Mouse (Mus musculus): Measurements from ENCODE around the gene Fam214b. TPM values are rescaled to one million over a fixed set of nuclear protein-coding genes. Genes with fewer than 3 reads are reported as not detected.

Fam214b gene
- polyA plus RNA-seq (2011; ENCODE audit: insufficient read length, low read depth, missing spikeins), result 26.7 and 50.0 TPM in 2 replicates

DNA sequence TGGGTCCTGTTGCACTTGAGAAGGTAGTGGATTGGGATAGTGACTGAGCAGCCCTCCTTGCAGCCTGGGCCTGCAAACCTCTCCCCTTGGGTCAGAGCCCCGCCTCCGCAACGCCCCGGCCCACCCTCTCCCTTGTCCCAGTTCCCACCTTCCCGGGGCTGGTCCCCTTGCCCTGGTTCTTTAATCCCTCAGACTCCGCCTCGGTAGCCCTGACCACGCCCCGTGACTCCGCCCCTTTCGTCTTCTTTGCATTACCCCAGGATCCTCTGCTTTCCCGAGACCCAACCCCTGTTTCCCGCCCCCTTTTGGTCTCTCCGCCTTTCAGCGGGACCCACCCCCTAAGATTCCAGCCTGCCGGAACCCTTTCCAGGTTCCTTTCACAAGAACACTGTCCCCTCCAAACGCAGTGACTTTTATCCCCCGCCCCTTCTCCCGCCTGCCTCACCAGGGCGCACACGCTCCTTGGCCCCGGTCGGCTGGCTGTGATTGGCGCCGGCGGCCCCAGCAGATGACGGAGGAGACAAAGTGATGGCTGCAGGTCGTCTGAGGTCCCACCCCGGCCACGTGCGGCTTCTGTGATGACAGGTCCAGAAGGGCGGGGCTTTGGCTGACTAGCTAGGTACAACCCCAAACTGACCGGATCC is at the start of gene Fam214b:
Fam214b (minus strand) TSS at position 562 of the 644 bp plus-strand sequence.
- H3K4me3 ChIP-seq (ENCODE audit: insufficient read depth, low read length), result peak within 1 kb of the TSS; percentile 43
- TF ChIP-seq POLR2A (IDR thresholded peaks at IDR 0.05; ENCODE audit: low read depth, low read length), result peak; percentile 66
- no peak for TF ChIP-seq CTCF (IDR thresholded peaks at IDR 0.05; ENCODE audit: borderline replicate concordance, insufficient read depth, low read length)
- peak within 1 kb of the TSS; percentile 74 for H3K27ac ChIP-seq (ENCODE audit: insufficient read depth, low read length)
- H3K4me1 ChIP-seq (ENCODE audit: control insufficient read depth, insufficient read depth, low read length), result peaks cover 8% of the 10 kb centered on the region

DNA sequence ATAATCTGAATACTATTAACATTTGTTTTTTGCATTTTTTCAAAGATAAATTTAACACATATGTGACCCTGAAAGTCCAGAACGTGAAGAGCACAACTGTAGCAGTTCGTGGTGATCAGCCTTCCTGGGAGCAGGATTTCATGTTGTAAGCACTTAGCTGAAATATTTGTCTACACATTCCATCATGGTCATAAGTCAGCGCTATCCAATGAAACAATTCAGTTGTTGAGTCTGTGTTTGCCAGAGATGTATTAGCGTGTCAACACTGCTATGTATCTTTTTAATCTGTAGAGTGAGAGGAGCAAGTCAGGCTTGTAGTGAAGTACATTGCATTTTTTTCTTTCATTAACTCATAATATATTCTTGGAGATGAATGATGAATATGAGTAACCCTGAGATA is 45.2 kb upstream of the Fam214b start:
- Histone ChIP-seq H3K4me1 (ENCODE audit: control insufficient read depth, insufficient read depth, low read length) (peaks cover 7% of the 10 kb centered on the region; the same call in 1 of the 2 replicates), H3K4me3 (ENCODE audit: insufficient read depth, low read length) (no peak overlapping the region), H3K27ac (ENCODE audit: insufficient read depth, low read length) (no peak overlapping the region)
- TF ChIP-seq POLR2A (IDR thresholded peaks at IDR 0.05; ENCODE audit: low read depth, low read length), result no peak
- TF ChIP-seq CTCF (IDR thresholded peaks at IDR 0.05; ENCODE audit: borderline replicate concordance, insufficient read depth, low read length), result no peak

DNA sequence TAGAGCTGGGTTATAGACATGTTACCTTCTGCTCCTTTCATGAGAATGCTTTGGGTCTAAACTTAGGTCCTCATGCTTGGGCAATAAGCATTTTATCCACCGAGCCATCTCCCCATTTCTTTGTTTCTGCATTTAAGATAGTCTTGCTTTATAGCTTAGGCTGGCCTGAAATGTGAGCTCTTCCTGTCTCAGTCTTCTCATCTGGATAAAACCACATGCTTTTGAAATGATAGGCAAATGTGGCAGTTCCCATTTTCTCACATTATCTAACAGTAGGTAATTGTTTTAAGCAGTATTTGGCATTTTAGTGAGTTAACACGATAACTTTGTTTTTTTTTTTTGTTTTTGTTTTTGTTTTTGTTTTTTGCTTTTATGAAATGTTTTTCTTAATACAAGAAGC is 43.9 kb upstream of the Fam214b start:
- peaks cover 4% of the 10 kb centered on the region; the same call in 1 of the 2 replicates for H3K4me1 ChIP-seq (ENCODE audit: control insufficient read depth, insufficient read depth, low read length)
- H3K27ac ChIP-seq (ENCODE audit: insufficient read depth, low read length), result no peak overlapping the region
- TF ChIP-seq CTCF (IDR thresholded peaks at IDR 0.05; ENCODE audit: borderline replicate concordance, insufficient read depth, low read length) (no peak), POLR2A (IDR thresholded peaks at IDR 0.05; ENCODE audit: low read depth, low read length) (no peak)
- H3K4me3 ChIP-seq (ENCODE audit: insufficient read depth, low read length), result no peak overlapping the region

DNA sequence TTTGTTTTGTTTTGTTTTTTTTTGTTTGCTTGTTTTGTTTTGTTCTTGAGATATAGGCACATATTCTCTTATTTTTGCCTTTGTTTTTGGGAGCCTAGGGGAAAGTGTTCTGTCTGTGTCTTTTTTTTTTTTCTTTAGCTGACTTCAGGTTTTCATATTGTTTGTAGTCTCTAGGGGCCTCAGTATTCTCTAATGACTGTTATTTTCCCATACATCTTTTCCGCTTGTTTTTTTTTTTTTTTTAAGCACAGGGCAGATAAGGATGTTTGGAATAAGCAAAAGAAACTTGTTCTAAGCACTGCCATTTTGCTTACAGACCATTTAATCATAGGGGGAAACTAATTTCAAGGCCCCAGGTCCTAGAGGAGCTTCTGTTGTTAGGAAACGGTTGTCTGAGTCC is 36.4 kb upstream of the Fam214b start:
- Histone ChIP-seq H3K4me3 (ENCODE audit: insufficient read depth, low read length) (no peak overlapping the region), H3K4me1 (ENCODE audit: control insufficient read depth, insufficient read depth, low read length) (no peaks in the 10 kb centered on the region), H3K27ac (ENCODE audit: insufficient read depth, low read length) (no peak overlapping the region)
- TF ChIP-seq CTCF (IDR thresholded peaks at IDR 0.05; ENCODE audit: borderline replicate concordance, insufficient read depth, low read length) (no peak), POLR2A (IDR thresholded peaks at IDR 0.05; ENCODE audit: low read depth, low read length) (no peak)

DNA sequence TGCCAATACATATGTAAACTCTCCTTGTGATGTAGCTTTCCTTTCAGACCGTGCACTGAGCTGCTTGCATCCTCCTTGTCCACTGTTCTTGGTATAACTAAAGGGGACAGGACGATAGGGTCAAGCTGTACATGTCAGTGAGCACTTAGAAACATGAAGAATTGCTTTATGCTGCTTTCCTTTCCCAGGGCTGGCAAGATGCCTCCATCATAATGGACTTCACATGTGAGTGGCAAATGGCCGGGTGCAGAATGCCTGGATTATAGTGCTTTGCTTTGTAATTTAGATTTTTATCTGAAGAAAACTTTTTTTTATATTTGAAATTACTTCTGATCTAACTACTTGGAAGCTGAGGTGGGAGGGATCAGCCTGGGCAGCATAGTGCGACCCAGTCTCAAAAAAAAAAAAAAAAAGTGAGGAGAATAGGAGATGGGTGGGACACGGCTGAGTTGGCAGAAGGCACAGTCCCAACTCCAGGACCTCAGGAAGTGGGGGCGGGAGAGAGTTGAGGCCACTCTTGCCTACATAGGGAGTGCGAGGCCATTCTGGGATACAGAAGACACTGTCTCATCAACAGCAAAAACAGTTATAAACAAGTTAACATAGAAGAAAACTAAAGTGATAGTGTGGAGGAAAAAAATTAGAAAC is 32.2 kb upstream of the Fam214b start:
- Histone ChIP-seq H3K4me1 (ENCODE audit: control insufficient read depth, insufficient read depth, low read length) (no peaks in the 10 kb centered on the region), H3K4me3 (ENCODE audit: insufficient read depth, low read length) (no peak overlapping the region), H3K27ac (ENCODE audit: insufficient read depth, low read length) (no peak overlapping the region)
- no peak for TF ChIP-seq POLR2A (IDR thresholded peaks at IDR 0.05; ENCODE audit: low read depth, low read length)
- TF ChIP-seq CTCF (IDR thresholded peaks at IDR 0.05; ENCODE audit: borderline replicate concordance, insufficient read depth, low read length), result no peak

DNA sequence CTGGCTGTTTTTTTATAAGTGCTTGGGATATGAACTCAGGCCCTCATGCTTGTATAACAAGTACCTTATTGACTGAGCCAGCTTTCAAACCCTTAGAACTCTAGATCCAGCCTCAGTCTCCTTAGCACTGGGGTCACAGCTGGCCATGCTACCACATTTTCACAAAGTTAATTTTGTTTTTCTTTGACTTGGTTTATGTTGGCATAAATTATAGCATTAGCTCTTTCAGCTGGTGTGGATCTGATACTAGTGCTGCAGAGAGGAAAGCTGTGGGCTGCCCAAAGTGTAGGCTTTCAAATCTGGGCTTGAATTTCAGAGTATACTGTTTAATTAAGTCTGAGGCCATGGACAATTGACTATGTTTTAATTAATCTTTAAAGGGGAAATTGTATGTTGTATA is 28.9 kb upstream of the Fam214b start:
- no peak overlapping the region for H3K4me3 ChIP-seq (ENCODE audit: insufficient read depth, low read length)
- TF ChIP-seq CTCF (IDR thresholded peaks at IDR 0.05; ENCODE audit: borderline replicate concordance, insufficient read depth, low read length) (no peak), POLR2A (IDR thresholded peaks at IDR 0.05; ENCODE audit: low read depth, low read length) (no peak)
- H3K27ac ChIP-seq (ENCODE audit: insufficient read depth, low read length), result no peak overlapping the region
- H3K4me1 ChIP-seq (ENCODE audit: control insufficient read depth, insufficient read depth, low read length), result no peaks in the 10 kb centered on the region

DNA sequence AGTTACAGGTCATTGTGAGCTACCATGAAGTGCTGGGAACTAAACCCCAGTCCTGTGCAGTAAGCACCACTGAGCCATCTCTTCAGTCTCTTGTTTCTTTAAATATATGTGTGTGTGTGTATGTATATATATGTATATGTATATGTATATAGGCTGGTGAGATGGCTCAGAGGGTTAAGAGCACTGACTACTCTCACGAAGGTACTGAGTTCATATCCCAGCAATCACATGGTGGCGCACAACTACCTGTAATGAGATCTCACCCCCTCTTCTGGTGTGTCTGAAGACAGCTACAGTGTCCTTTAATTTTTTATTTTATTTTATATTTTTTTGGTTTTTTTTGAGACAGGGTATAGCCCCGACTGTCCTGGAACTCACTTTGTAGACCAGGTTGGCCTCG is 19.5 kb upstream of the Fam214b start:
- no peak overlapping the region for H3K27ac ChIP-seq (ENCODE audit: insufficient read depth, low read length)
- no peaks in the 10 kb centered on the region for H3K4me1 ChIP-seq (ENCODE audit: control insufficient read depth, insufficient read depth, low read length)
- H3K4me3 ChIP-seq (ENCODE audit: insufficient read depth, low read length), result no peak overlapping the region
- TF ChIP-seq POLR2A (IDR thresholded peaks at IDR 0.05; ENCODE audit: low read depth, low read length) (no peak), CTCF (IDR thresholded peaks at IDR 0.05; ENCODE audit: borderline replicate concordance, insufficient read depth, low read length) (no peak)

DNA sequence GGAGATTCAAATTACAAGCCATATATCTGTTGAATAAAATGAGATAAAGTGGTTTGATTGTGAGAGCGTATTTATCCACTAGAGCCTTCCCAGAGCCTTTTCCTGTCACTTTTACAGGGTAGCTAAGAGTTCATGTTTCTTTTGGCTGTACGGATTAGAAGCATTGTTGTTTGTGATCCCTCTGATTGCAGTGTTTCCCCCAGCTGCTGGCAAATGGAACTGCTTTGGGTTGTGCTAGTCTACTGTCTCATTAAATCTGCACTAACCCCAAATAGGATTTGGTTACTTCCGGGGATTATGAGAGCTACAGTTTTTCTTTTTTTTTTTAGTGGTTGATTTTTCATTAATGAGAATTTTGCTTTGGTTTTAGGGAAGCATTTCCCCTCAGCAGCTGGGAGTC is 14.3 kb upstream of the Fam214b start:
- Histone ChIP-seq H3K27ac (ENCODE audit: insufficient read depth, low read length) (no peak overlapping the region), H3K4me1 (ENCODE audit: control insufficient read depth, insufficient read depth, low read length) (no peaks in the 10 kb centered on the region), H3K4me3 (ENCODE audit: insufficient read depth, low read length) (no peak overlapping the region)
- no peak for TF ChIP-seq CTCF (IDR thresholded peaks at IDR 0.05; ENCODE audit: borderline replicate concordance, insufficient read depth, low read length)
- no peak for TF ChIP-seq POLR2A (IDR thresholded peaks at IDR 0.05; ENCODE audit: low read depth, low read length)

DNA sequence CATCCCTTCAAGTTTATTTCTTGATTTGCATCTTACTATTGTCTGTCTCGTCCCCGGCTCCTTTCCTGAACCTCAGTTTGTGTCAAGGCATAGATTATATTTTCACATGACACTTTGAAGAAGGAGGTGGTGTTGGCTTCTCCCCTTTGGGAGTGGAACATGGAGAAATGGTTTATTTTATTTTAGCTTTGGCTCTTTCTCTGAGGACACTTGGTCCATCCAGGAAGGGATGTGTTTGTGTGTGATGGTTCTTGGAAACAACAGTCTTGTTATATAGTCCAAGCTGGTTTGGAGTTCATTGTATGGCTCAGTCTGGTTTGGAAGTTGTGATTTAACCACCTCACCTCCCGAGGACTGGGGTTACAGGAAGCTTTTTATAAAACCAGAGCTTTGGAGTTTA is 13.7 kb upstream of the Fam214b start:
- no peak for TF ChIP-seq POLR2A (IDR thresholded peaks at IDR 0.05; ENCODE audit: low read depth, low read length)
- no peak for TF ChIP-seq CTCF (IDR thresholded peaks at IDR 0.05; ENCODE audit: borderline replicate concordance, insufficient read depth, low read length)

More for the DNA sequence above, 13.7 kb upstream of the Fam214b start:
- Histone ChIP-seq H3K4me1 (ENCODE audit: control insufficient read depth, insufficient read depth, low read length) (no peaks in the 10 kb centered on the region), H3K4me3 (ENCODE audit: insufficient read depth, low read length) (peak overlapping the region; percentile 59), H3K27ac (ENCODE audit: insufficient read depth, low read length) (no peak overlapping the region)

Data from embryonic fibroblast, embryonic 13.5 days (primary cell).